Mouse (Mus musculus): ENCODE results near the gene Phf14.

The Phf14 gene

GRCm38 (mm10) chr6:12021480-12021879 lies 113.9 kb downstream of the Phf14 start:
- DNase-seq, result no peak

- no peak for DNase-seq
Measured at GRCm38 (mm10) chr6:12023395-12023794, 115.8 kb downstream of the Phf14 start.

- no peak for DNase-seq
Measured at GRCm38 (mm10) chr6:12026804-12027537, 119.4 kb downstream of the Phf14 start.

GRCm38 (mm10) chr6:12034561-12034960 lies 127.0 kb downstream of the Phf14 start:
- DNase-seq, result no peak

- DNase-seq, result no peak
Measured at GRCm38 (mm10) chr6:12038268-12038667, 130.7 kb downstream of the Phf14 start.

- no peak for DNase-seq
Measured at GRCm38 (mm10) chr6:12052884-12053283, 145.3 kb downstream of the Phf14 start.

GRCm38 (mm10) chr6:12054149-12054548 lies 146.5 kb downstream of the Phf14 start:
- DNase-seq, result peak; percentile 86

- DNase-seq, result no peak
Measured at GRCm38 (mm10) chr6:12058717-12059116, 151.1 kb downstream of the Phf14 start.

- DNase-seq, result no peak
Measured at GRCm38 (mm10) chr6:12059971-12060370, 152.4 kb downstream of the Phf14 start.

- no peak for DNase-seq
Measured at GRCm38 (mm10) chr6:12060452-12061140, 153.0 kb downstream of the Phf14 start.

- no peak for DNase-seq
Measured at GRCm38 (mm10) chr6:12067956-12068355, 160.3 kb downstream of the Phf14 start.

- DNase-seq, result no peak
Measured at GRCm38 (mm10) chr6:12069357-12069756, 161.7 kb downstream of the Phf14 start.

GRCm38 (mm10) chr6:12074599-12074998 lies 167.0 kb downstream of the Phf14 start:
- DNase-seq, result no peak

- DNase-seq, result no peak
Measured at GRCm38 (mm10) chr6:12077338-12077737, 169.7 kb downstream of the Phf14 start.

- DNase-seq, result no peak
Measured at GRCm38 (mm10) chr6:12077880-12078618, 170.4 kb downstream of the Phf14 start.

GRCm38 (mm10) chr6:12079260-12079659 lies 171.7 kb downstream of the Phf14 start:
- DNase-seq, result no peak

GRCm38 (mm10) chr6:12080423-12080822 lies 172.8 kb downstream of the Phf14 start:
- no peak for DNase-seq

- DNase-seq, result no peak
Measured at GRCm38 (mm10) chr6:12081722-12082121, 174.1 kb downstream of the Phf14 start.

GRCm38 (mm10) chr6:12082125-12082524 lies 174.5 kb downstream of the Phf14 start:
- DNase-seq, result no peak

GRCm38 (mm10) chr6:12082531-12083216 lies 175.1 kb downstream of the Phf14 start:
- no peak for DNase-seq

- no peak for DNase-seq
Measured at GRCm38 (mm10) chr6:12084721-12085120, 177.1 kb downstream of the Phf14 start.

GRCm38 (mm10) chr6:12089439-12089992 lies 181.9 kb downstream of the Phf14 start:
- no peak for DNase-seq

- DNase-seq, result no peak
Measured at GRCm38 (mm10) chr6:12095716-12096115, 188.1 kb downstream of the Phf14 start.
